Mouse (Mus musculus) right cerebral cortex, postnatal 10 days (tissue): Measurements from ENCODE around the gene Phox2a.

Source experiments
- DNase-seq, 2 experiments: peaks; one replicate each; pipeline ENCODE4 v3.0.0; 2021; ENCODE audit warnings: low spot score in 2 of 2

Phox2a gene

DNA sequence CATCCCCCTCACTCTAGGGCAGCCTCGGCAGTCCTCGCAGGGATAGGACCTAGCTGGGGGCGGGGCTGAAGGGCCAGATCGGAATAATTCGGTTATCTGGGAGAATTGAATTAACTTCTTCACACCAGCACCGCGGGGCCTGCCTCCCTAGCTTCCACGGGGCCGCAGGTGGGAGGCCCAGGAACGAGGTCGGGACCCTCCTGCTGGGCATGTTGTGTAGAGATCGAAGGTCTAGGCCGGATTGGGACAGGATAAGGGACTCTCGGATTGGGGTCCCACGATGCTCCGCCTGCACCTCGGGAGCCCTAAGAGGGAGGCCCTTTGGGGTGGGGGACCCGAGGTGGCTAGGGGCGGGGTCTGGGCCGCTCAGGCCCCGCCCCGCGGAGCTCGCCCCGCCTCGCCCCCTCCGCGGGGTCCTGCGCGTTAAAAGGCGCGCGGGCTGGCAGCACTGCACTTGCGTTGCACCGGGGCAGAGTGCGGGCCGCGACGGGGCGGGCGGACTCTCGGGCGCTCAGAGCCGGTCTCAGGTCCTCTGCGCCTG is at the start of gene Phox2a:
Gene Phox2a (plus strand): TSS at position 453 of the 541 bp plus-strand sequence.
- no peak for DNase-seq

DNA sequence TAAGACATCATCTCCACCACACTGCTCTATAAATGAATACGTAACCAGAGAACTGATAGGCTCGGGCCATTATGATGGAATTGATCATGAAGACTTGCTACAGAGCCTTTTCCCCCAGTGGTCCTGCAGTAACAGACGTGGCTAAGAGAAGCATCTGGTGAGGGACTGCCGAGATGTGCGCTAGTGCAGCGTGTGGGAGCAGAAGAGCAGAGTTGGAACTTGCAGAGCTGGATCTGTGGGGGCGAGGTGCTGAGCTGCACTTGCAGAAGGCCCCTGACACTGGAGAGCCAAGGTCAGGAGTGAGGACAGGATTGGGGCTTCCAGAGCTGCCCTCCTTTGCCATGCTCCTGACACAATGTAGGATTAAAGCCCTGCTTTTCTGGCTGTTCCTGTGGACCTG is 48.1 kb upstream of the Phox2a start:
- peak in 1 of 2 experiments; percentile 32 for DNase-seq

DNA sequence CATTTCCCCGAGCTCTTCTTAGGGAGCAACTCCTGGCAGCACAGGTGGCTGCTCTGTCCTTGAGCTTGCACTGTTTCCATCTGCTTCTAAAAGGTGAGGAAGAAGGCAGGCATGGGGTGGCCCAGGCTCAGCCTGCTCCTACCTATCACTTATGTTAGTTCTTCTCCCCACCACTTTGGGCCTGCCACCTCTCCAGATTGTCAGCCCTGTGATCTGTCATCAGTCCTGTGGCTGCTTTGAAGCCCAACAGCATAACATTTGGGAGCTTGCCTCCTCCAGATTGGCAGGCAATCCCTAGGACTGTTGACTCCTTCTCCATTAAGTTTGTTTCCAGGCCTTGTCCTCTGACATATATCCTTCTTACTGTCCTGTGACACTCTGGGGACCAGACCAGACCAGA is 46.5 kb upstream of the Phox2a start:
- no peak for DNase-seq

DNA sequence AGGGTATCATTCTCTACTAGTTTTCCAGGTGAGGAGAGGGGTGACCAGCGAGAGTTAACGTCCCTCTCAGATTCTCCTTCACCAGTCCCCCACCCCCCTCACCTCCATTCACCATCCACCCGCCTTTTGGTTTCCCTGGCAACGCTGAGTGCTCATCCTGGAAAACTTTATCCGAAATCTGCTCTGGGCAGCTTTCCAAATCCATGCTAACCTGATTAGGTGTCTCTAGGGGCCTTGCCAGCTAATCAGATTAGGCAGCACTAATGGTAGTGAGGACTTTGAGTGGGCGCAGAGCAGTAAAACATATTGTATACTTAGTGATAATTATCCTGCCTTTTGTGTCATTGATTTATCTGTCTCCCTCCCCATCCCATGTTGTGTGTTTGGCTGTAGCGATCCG is 45.4 kb upstream of the Phox2a start:
- peak; percentile 65 to 71 for DNase-seq

DNA sequence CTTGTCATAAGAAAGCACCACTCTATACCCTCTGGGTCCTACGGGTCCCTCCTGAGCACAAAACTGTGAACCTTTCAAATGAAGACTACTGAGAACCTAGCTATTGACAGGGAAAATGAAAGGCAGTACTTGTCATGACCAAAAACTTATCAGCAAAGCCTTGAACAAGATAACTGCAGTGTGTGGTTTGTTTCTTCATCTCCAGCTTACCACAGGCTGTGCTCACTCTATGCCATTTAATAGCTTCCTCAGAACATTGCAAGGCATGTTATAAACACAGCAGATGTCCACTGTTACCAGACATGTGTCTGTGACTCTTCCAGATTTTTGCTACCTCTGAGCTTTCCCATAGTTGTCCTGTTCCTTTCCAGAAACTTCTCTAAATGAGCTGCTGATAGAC is 41.1 kb upstream of the Phox2a start:
- no peak for DNase-seq

DNA sequence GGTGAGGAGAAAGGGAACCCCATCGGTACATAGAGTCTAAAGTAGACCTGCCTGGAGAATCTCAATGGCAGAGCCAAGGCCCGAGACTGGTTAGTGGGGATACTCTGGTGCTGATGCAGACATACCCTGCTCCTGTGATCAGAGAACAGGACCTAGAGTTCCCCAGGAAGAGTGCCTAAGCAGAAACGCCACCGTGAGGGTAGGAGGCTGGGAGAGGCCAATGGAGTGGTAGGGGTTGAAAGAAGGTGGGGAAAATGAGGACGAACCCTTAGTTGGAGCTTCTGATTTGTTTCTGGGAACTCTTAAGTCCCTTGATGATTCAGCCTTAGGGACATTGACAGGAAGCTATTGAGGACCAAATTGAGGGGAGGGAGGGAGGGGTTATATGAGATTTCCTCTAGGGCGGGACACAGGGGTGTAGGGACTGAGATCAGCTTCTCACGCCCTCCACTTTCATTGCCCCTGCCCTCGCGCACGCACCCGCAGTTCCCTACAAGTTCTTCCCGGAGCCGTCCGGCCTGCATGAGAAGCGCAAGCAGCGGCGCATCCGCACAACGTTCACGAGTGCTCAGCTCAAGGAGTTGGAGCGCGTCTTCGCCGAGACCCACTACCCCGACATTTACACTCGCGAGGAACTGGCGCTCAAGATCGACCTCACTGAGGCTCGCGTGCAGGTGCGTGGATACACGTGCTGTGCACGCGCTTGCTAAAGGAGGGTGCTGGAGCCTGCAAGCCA is 2.4 kb downstream of the Phox2a start:
- DNase-seq: no peak

DNA sequence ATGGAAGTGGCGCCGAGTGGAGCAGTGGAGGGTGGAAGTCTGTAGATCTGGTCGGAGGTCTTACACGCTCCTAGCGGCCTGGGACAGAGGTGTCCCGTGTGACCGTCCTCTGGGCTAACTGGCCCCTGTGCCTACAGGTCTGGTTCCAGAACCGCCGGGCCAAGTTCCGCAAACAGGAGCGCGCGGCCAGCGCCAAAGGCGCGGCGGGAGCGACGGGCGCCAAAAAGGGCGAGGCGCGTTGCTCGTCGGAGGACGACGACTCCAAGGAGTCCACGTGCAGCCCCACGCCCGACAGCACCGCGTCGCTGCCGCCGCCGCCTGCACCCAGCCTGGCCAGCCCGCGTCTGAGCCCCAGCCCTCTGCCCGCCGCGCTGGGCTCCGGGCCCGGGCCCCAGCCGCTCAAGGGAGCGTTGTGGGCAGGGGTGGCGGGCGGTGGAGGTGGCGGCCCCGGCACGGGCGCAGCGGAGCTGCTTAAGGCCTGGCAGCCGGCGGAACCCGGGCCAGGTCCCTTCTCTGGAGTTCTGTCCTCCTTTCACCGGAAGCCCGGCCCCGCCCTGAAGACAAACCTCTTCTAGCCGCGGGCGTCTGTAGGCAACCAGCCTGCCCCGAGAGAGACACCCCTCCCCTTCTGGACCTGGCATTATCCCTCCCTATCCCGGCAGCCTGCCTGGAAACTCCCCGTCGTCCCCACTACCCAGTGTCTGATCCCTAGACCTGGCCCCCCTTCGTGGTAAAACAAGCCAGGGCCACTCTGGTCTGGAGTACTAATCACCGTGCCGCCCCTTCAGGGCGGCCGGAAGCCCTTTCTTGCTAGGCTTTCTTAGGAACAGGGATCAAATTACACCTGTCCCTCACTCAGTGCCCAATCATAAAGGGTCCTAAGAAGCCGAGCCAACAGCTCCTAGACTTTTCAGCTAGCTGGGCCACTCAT is 3.7 kb downstream of the Phox2a start:
- DNase-seq: peak in 1 of 2 experiments; percentile 47

DNA sequence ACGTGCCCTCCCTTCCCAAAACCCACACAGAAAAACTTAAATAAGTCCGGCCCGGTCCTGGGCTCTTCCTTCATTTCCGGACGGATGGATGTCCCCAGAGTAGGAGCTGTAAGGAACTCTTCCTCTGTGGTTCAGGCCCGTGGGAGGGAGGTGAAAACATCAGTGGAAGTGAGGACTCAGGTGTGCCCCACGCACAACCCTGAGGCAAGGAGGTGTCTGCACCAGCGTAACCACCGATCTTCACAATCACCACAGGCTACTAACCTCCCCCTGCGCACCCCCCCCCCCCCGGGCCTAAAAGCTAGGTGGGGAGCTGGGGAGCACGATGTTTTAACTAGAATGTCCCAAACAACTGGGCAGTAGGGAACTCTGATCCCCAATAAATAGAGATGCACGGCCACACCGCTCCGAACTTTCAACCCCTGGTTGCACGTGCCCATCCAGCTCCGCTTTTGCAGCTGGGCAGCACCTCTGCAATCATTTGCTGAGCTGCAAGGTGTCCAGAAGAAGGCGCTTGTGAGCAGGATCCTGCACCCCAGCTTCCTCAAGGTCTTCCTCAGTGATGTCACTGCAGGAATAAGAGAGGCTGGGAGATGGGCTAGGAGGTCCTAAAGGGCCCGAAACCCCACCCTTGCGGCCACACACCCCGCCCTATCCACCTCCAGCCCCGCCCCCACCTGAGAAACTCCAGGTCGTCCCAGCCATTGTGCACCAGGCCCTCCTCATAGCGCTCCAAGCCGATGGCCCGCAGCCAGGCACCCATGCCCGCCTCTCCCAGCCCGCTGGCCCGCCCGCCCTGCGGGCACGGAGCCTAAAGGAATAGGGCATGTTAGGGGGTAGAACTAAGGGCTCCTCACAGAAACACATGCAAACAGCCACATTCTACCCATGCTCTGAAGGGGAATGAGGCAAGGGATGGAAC is 5.0 kb downstream of the Phox2a start:
- no peak for DNase-seq

DNA sequence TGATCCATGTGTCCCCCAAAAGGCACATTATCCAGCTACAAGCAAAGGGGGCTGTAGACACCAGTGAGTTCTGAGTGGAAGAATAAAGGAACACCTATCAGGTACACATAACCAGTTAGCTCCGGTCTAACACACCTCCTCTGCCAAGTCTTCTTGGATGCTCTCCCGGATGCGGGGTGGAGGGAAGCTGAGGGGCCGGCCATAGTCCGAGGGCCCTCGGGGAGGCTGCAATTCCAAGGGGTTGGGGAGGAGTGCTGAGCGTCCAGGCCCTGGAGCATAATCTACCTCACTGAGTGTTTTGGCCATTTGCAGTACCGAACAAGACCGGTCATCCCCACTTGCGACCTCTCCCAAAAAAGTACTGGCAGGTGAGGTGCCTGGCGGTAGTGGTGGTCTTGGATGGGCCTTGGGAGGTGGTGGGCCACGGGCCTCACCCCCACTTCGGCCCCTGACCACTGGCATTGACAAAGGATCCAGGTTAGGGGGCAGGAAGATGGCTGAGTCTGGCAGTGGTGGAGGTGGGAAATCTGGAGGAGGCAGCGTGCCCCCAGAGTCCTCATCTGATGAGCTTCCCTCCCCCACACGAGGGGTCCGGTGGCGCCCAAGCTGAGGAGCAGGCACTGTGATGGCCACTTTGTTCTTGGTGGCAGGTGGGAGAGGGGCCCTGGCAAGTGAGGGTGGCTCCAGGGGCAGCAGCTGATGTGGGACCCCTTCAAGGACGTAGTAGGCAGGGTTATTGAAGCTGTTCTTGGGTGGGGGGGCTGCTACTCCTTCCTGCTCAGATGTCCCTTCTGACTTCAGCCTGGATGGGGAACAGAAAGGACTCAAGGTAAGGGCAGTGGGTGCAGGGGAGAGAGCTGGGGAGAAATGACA is 5.9 kb downstream of the Phox2a start:
- no peak for DNase-seq

DNA sequence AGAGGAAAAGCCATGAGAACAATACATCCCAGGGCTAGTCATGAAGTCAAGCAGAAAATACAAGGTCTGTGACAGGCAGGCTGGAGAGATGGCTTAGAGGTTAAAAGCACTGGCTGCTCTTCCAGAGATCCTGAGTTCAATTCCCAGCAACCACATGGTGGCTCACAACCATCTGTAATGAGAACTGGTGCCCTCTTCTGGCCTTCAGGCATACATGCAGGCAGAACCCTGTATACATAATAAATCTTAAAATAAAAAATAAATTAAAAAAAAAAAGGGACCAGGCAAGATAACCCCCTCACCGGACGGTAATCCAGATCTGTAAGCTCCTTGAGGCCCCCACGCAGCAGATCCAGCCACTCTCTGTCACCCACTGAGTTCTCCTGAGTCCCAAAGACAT is 12.3 kb downstream of the Phox2a start:
- no peak for DNase-seq

DNA sequence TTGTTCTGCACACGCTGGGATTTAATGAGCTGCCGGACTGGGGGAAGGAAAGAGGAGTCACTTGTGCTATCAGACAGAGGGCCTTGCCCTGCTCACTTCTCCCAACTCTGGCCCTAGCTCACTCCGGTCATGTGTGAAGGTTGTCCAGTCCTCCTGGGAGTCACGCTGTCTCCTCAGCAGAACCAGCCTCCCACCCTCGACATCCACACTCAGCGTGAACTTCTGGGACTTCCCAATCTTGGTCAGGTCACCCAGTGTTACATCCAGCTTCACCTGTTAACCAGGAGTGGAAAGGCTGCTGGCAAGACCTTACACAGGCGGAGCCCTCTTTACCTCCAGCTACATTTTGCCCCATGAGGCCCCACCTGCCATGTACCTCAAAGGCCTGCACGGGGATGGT is 13.3 kb downstream of the Phox2a start:
- no peak for DNase-seq

DNA sequence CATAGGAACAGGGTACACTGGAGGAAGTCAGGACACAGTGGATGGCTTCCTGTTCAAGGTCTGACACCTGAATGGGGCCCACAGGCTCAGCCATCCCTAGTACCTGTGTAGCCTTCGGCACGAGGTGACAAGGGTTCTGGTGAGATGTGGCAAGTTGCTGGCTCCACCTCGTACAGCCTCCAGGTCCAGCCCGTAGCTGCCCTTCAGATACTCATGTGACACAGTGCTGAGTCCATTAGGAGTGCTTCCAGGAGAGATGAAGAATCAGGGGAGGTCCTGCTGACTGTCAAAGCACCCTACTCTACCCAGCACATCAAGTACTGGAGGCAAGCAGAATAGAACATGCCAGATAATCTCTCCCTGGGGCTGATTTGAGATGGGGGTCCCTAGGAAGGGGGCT is 14.3 kb downstream of the Phox2a start:
- no peak for DNase-seq

DNA sequence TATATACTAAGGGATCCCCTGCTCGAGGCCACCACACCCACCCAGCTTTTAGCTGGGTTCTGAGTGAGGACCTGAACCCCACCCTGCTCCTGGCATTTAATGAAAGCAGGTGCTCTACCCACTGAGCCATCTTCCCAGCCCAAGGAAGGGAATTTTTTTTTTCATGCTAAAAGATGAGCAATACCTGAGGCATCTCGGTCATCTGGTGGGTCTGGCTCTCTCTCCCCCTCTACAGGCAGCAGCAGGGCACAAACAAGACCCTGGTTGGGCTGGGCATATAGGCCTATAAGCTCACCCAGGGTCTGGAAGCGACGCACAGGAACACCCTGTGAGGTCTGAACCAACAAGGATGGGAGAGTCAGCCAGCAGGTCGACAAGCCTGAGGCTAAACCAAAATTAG is 15.2 kb downstream of the Phox2a start:
- DNase-seq: no peak

DNA sequence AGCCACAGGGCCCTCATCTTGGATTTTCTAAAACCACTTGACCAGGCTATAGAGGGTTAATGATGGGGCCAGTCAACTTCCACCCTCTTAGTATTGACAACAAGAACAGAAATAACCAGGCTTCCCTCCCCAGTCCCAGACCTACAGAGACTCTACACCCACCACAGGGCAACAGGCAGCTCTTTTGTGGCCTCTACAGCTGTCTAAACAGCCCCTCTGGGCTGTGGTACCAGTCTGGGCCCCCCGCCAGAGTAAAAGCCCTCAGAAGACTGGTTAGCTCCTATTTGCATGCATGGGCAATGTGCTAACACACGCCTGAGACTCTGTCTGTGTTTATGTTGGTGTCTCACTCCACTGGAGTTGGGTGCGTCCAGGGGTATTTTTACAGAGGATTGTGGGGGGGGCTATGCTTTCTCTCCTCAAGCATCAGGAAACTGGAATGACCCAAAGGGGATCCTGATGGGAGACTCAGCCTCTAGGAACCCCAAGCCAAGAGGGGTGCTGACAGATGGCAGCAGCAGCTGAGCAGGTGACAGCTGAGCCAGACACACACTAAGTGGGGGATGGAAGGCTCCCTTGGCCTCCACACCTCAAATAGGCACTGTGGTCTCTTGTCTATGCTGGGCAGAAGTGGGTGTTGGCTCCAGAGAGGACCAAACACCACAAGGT is 15.9 kb downstream of the Phox2a start:
- DNase-seq: peak; percentile 65 to 66

DNA sequence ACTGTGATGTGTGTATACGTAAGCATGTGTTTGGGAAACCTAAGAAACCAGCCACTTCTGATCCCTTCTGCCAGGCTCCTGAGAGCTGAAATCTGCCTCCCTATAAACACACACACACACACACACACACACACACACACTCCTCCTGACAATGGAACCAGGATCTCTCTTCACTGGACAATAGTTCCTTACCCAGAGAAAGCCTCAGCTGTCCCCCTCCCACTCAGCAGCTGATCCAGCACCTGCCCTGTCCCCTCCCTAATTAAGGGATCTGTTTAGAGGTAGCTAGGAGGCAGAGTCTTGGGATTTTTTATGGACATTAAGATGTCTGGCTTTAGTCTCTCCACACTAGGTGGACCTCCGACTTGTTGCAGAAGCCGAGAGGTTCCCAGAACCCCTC is 16.8 kb downstream of the Phox2a start:
- DNase-seq: no peak

DNA sequence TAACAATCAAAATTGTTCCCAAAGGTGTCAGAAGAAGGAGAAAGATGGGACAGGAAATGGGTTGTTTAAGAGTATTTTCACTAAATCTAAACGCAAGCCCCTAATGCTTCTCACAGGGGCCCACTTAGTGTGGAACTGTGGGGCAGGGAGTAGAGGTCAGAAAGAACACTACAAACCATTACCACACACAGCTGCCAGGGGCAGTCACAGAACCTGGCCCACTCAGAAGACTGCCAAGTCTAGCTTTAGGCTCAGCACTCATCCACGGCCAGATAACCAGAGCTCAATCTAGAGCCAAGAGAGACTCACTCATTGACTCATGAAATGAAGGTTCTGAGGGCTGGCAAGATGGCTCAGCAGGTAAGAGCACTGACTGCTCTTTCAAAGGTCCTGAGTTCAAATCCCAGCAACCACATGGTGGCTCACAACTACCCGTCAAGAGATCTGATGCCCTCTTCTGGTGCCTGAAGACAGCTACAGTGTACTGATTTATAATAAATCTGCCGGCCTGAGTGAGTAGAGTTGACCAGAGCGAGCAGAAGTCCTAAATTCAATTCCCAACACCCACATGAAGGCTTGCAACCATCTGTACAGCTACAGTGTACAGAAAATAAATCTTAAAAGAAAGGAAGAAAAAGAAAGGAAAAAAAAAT is 17.5 kb downstream of the Phox2a start:
- no peak for DNase-seq

DNA sequence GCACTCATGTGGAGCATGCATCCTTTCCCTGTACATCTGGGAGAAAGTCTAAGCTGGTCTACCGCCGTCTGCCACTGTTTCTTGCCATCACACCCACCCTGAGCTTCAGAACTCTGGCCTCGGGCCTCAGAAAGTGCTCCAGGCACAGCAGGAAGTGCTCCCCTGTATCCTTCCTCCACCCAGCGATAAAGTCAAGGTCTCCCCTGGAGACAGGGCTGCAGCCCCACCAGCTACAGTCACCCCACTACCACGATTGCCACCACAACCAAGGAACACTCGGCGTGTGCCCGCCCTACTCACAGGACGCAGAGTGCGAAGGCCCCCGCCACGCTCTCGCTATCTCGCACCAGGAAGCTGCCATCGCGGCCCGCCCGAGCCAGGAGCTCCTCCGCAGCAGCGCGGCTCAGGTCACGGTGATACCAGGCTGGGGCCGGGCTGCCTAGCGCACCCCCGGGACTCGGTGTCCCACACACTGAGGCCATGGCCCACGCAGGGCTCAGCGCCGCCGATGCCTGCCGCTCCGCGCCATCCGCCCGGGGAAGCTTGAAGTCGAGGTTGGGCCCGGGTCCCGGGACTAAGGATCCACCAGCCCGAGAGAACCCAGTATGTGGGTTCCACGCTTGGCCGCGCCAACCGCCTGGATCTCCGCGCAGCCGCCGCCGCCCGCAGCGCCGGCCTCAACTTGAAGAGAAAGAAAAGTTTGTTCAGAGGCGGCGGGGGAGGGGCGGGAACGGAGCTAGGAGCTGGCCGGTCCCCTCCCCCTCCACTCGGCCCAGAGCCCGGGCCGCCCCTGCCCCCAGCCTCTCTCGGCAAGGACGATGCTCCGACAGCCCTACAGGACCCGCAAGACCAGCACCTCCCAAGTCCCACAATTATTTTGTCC is 18.4 kb downstream of the Phox2a start:
- peak; percentile 62 to 73 for DNase-seq

DNA sequence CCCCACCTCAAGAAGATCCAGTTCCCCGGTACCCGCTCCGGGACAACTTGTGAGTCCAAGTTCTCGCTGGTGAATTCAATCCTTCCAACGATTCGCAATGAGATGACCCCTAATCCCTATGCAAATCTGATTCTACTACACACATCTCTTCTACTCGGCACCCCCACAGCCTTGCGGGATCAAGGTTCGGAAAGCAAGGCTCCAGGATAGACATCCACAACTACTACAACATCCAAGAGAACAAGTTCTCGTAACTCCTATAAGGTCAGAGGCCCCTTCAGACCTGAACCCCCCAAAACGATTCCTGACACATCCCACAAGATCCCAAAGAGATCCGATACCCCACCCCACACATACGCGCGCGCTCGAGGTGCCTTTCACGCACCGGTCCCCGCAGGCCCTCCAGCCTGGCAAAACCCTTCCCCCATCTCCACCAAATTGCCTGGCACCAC is 19.1 kb downstream of the Phox2a start:
- DNase-seq: peak in 1 of 2 experiments; percentile 42
